Mouse (Mus musculus) midbrain, embryonic 16.5 days (tissue): ENCODE data around the gene Tnfrsf21. TPM values are rescaled to one million over a fixed set of nuclear protein-coding genes. Genes with fewer than 3 reads are reported as not detected.

Experiments
- ATAC-seq: fragments of 200-750 bp; cut with Nextera tagmentation; 2 replicates; pipeline ENCODE4 v1.8.0; 2017; ENCODE audit warnings: moderate TSS enrichment
- H3K27ac ChIP-seq: fragments of 300-500 bp; sonication (generic); 2 replicates; pipeline ENCODE4 v1.5.1; 2014; ENCODE audit warnings: mild to moderate bottlenecking, low read length, mixed read lengths
- H3K27me3 ChIP-seq: fragments of 300-500 bp; sonication (generic); 2 replicates; pipeline ENCODE4 v1.6.1; 2014; ENCODE audit warnings: low read depth, low read length, mixed read lengths; ENCODE audit not compliant: control insufficient read depth, insufficient read depth
- H3K36me3 ChIP-seq: fragments of 300-500 bp; sonication (generic); 2 replicates; pipeline ENCODE4 v1.6.1; 2014; ENCODE audit warnings: mild to moderate bottlenecking, low read length, moderate library complexity, mixed read lengths; ENCODE audit not compliant: control insufficient read depth, insufficient read depth
- H3K4me1 ChIP-seq: fragments of 300-500 bp; sonication (generic); 2 replicates; pipeline ENCODE4 v1.6.1; 2014; ENCODE audit warnings: mild to moderate bottlenecking, low read length, mixed read lengths; ENCODE audit not compliant: control insufficient read depth, insufficient read depth
- H3K4me2 ChIP-seq: fragments of 300-500 bp; sonication (generic); 2 replicates; pipeline ENCODE4 v1.6.1; 2014; ENCODE audit warnings: mild to moderate bottlenecking, low read length, mixed read lengths
- H3K4me3 ChIP-seq: fragments of 300-500 bp; sonication (generic); 2 replicates; pipeline ENCODE4 v1.5.1; 2014; ENCODE audit warnings: low read depth, mild to moderate bottlenecking, low read length, moderate library complexity, mixed read lengths
- H3K9ac ChIP-seq: fragments of 300-500 bp; sonication (generic); 2 replicates; pipeline ENCODE4 v1.6.1; 2014; ENCODE audit warnings: low read depth, low read length, mixed read lengths
- H3K9me3 ChIP-seq: fragments of 300-500 bp; sonication (generic); replicated peaks from 2 replicates; pipeline ENCODE4 v1.6.1; 2014; ENCODE audit warnings: mild to moderate bottlenecking, low read length, mixed read lengths; ENCODE audit not compliant: control insufficient read depth, poor library complexity, severe bottlenecking
- WGBS: fragments of 180-500 bp; shearing (Covaris S2); extraction: QIAGEN DNeasy Blood & Tissue Kit; methylation state at CpG from one replicate; pipeline ENCODE4 v1.1.7; 2014; 5-methylcytosine and 5-hydroxymethylcytosine counted together
- polyA plus RNA-seq: library from polyadenylated mRNA; unstranded; fragments of >200 nt; fragmentation: Nextera tagmentation; extraction: Ambion mirVana; gene quantifications from 2 replicates; pipeline ENCODE4 v1.2.1, GENCODE M21; 2015

Tnfrsf21 gene
- polyA plus RNA-seq, 1 experiment from 2014 or later: 71.6 TPM

GRCm38 (mm10) chr17:43068846-43069553, 52.6 kb downstream of the Tnfrsf21 start:
- WGBS: 71% methylated on average over 7 of the region's 7 CpGs
- Histone ChIP-seq H3K9me3 (no peaks in the 10 kb centered on the region), H3K4me2 (no peak overlapping the region), H3K36me3 (peaks cover 14% of the 10 kb centered on the region), H3K27me3 (no peaks in the 10 kb centered on the region), H3K4me1 (no peaks in the 10 kb centered on the region), H3K4me3 (no peak overlapping the region), H3K9ac (no peak overlapping the region), H3K27ac (no peak overlapping the region)
- ATAC-seq: no peak

GRCm38 (mm10) chr17:43070946-43071345, 54.6 kb downstream of the Tnfrsf21 start:
- no peak overlapping the region for H3K4me3 ChIP-seq
- H3K4me1 ChIP-seq: no peaks in the 10 kb centered on the region
- H3K27ac ChIP-seq: no peak overlapping the region
- H3K36me3 ChIP-seq: peaks cover 3% of the 10 kb centered on the region; the same call in 1 of the 2 replicates
- 83% methylated on average over 2 of the region's 2 CpGs for WGBS
- no peak overlapping the region for H3K9ac ChIP-seq
- H3K4me2 ChIP-seq: no peak overlapping the region
- H3K9me3 ChIP-seq: no peaks in the 10 kb centered on the region
- ATAC-seq: no peak
- H3K27me3 ChIP-seq: no peaks in the 10 kb centered on the region

GRCm38 (mm10) chr17:43072142-43072786, 55.9 kb downstream of the Tnfrsf21 start:
- 89% methylated on average over 11 of the region's 11 CpGs for WGBS
- Histone ChIP-seq H3K4me1 (peaks cover 3% of the 10 kb centered on the region; the same call in 1 of the 2 replicates), H3K36me3 (peaks cover 3% of the 10 kb centered on the region; the same call in 1 of the 2 replicates), H3K9me3 (no peaks in the 10 kb centered on the region), H3K4me3 (no peak overlapping the region), H3K4me2 (no peak overlapping the region), H3K9ac (no peak overlapping the region), H3K27me3 (no peaks in the 10 kb centered on the region), H3K27ac (no peak overlapping the region)
- no peak for ATAC-seq

GRCm38 (mm10) chr17:43072787-43073148, 56.4 kb downstream of the Tnfrsf21 start:
- no peak overlapping the region for H3K9ac ChIP-seq
- H3K27ac ChIP-seq: no peak overlapping the region
- H3K4me1 ChIP-seq: peaks cover 3% of the 10 kb centered on the region; the same call in 1 of the 2 replicates
- H3K27me3 ChIP-seq: no peaks in the 10 kb centered on the region
- no peak overlapping the region for H3K4me3 ChIP-seq
- peaks cover 3% of the 10 kb centered on the region; the same call in 1 of the 2 replicates for H3K36me3 ChIP-seq
- no peak overlapping the region for H3K4me2 ChIP-seq
- 83% methylated on average over 5 of the region's 5 CpGs for WGBS
- no peak for ATAC-seq
- no peaks in the 10 kb centered on the region for H3K9me3 ChIP-seq

- no peak overlapping the region for H3K4me2 ChIP-seq
- 88% methylated on average over 5 of the region's 5 CpGs for WGBS
- H3K27ac ChIP-seq: no peak overlapping the region
- H3K9ac ChIP-seq: no peak overlapping the region
- peaks cover 3% of the 10 kb centered on the region; the same call in 1 of the 2 replicates for H3K4me1 ChIP-seq
- H3K4me3 ChIP-seq: no peak overlapping the region
- no peaks in the 10 kb centered on the region for H3K9me3 ChIP-seq
- peaks cover 3% of the 10 kb centered on the region; the same call in 1 of the 2 replicates for H3K36me3 ChIP-seq
- no peaks in the 10 kb centered on the region for H3K27me3 ChIP-seq
- no peak for ATAC-seq
These were observed 58.0 kb downstream of the Tnfrsf21 start for GRCm38 (mm10) chr17:43074391-43074790.

- WGBS: 61% methylated on average over 8 of the region's 8 CpGs
- no peaks in the 10 kb centered on the region for H3K27me3 ChIP-seq
- peaks cover 3% of the 10 kb centered on the region; the same call in 1 of the 2 replicates for H3K4me1 ChIP-seq
- H3K4me3 ChIP-seq: no peak overlapping the region
- ATAC-seq: no peak
- H3K4me2 ChIP-seq: no peak overlapping the region
- no peak overlapping the region for H3K27ac ChIP-seq
- no peak overlapping the region for H3K9ac ChIP-seq
- peaks cover 3% of the 10 kb centered on the region; the same call in 1 of the 2 replicates for H3K36me3 ChIP-seq
- H3K9me3 ChIP-seq: no peaks in the 10 kb centered on the region
These were observed 58.7 kb downstream of the Tnfrsf21 start for GRCm38 (mm10) chr17:43075100-43075499.

GRCm38 (mm10) chr17:43075937-43076336, 59.6 kb downstream of the Tnfrsf21 start:
- Histone ChIP-seq H3K27me3 (no peaks in the 10 kb centered on the region), H3K4me1 (peaks cover 3% of the 10 kb centered on the region; the same call in 1 of the 2 replicates), H3K27ac (no peak overlapping the region), H3K9me3 (no peaks in the 10 kb centered on the region), H3K4me3 (no peak overlapping the region), H3K9ac (no peak overlapping the region), H3K36me3 (no peaks in the 10 kb centered on the region), H3K4me2 (no peak overlapping the region)
- 81% methylated on average over 8 of the region's 8 CpGs for WGBS
- ATAC-seq: no peak; the same call in 1 of the 2 replicates

GRCm38 (mm10) chr17:43076801-43077493, 60.6 kb downstream of the Tnfrsf21 start:
- Histone ChIP-seq H3K4me1 (peaks cover 3% of the 10 kb centered on the region; the same call in 1 of the 2 replicates), H3K36me3 (no peaks in the 10 kb centered on the region), H3K4me2 (peak overlapping the region; percentile 40), H3K9ac (no peak overlapping the region), H3K9me3 (no peaks in the 10 kb centered on the region), H3K4me3 (peak overlapping the region; percentile 2; the same call in 1 of the 2 replicates), H3K27me3 (no peaks in the 10 kb centered on the region), H3K27ac (peak overlapping the region; percentile 35; the same call in 1 of the 2 replicates)
- WGBS: 22% methylated on average over 18 of the region's 18 CpGs
- ATAC-seq: peak; percentile 91
